Mouse (Mus musculus) lung, postnatal 14 days (tissue): Measurements from ENCODE around the gene Trpv4.
A peak's percentile ranks its signal among the peaks of the same experiment; 100 is the strongest.

ENCODE experiments used
- DNase-seq: peaks from one replicate; pipeline ENCODE4 v3.0.0; 2021

Trpv4 gene

DNA sequence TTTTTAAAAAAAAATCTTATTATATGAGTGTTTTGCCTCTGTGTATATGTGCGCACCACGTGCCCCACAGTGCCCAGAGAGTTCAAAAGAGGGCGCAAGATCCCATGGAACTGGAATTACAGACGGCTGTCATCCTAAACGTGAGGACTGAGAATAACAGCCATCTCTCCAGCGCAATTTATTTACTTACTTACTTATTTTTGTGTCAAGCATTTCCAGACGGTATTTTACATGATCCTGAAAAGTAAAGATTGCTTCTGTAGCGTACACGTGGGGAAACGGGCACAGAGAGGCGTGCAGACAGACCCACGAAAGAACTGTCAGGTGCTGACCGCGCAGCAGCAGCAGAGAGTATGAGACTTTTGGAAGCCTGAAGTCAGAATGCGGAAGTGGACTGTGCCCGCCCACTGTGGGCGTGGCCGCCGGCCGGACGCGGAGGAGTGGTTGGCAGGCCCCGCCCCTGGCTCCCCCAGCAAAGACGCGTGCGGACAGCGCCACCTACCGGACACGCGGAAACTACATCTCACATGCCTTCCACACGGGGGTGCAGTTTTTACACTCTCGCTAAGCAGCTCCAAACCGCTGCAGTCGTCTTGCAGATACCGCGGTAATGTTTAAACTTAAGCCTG, 9.1 kb upstream of the Trpv4 start:
- DNase-seq, result peak; percentile 99

DNA sequence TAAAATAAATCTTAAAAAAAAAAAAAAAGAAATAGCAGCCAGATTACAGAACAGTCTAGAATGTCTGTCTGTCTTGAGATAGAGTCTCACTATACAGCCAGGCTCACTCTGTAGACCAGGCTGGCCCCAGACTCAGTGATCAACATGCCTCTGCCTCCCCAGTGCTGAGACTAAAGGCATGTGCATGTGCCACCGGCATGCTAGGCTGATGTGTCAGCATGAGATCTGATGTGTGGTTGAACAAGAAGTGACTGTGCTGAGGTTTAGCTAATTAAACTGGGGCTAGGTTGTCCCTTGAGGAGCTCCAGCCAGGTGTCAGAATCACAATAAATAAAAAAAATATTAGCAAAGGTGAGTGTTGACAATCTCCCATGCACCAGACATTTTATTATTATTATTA, 8.4 kb upstream of the Trpv4 start:
- DNase-seq, result no peak

- DNase-seq, result peak; percentile 41
Observed at GRCm38 (mm10) chr5:114664750-114665149, 6.5 kb upstream of the Trpv4 start.

GRCm38 (mm10) chr5:114664139-114664538, 5.9 kb upstream of the Trpv4 start:
- DNase-seq, result no peak

- DNase-seq, result no peak
Observed at GRCm38 (mm10) chr5:114661029-114661428, 2.8 kb upstream of the Trpv4 start.

DNA sequence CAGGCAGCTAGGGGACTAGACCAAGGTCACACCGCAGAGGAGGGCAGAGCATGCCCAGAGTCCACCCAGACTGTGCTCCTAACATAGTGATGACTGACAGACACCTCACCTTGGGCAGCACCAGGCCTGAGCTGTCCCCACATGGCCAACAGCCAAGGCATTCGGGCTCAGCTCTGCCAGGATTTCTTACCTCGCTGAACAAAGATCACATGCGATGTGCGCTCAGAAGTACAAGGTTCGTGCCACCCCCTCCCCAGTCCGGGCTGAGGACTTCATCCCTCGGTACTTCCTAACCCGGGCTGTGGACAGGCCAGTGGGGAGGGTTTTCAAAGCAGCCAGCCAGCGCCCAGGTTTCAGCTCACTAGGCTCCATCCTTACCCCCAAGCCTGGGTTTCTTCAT, 795 bp downstream of the Trpv4 start:
- DNase-seq, result no peak

- DNase-seq, result no peak
Observed at GRCm38 (mm10) chr5:114656305-114656704, 1.9 kb downstream of the Trpv4 start.

- no peak for DNase-seq
Observed at GRCm38 (mm10) chr5:114655721-114656120, 2.5 kb downstream of the Trpv4 start.

DNA sequence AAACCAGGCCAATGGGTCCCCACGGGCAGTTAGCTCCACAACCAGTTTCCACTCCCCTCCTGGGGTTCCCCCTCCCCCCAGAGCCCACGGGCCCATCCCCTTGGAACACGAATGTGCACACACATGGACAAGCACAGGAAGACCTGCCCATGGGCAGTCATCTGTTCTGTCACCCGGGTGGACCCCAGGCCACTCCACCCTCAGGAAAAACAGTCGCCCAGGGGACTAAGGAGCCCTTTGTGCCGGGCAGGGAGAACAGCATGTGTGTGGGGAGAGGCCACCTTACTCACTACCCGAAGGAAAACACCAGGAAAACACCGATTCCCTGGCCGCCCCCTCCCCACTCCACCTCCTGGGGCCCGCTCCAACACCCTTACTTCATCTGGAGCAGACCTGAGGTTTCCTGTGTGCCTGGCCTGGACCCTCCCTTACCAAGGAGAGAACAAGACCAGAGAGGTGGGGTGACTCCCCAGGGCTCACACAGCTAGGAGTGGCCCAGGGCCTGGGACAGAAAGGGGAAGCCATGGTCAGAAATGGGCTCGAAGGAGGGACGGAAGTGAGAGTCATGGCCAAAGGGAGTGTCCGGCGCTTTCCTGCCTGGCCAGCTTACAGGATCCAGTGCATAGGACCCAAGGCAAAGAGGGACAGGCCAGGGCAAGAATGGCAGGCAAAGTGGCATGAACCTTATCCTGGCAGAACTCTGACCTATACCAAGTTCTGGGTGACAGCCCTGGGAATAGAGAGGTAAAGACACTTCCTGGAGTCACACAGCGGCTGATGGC, 4.4 kb downstream of the Trpv4 start:
- DNase-seq, result peak; percentile 24

GRCm38 (mm10) chr5:114651449-114651848, 6.8 kb downstream of the Trpv4 start:
- DNase-seq, result no peak

DNA sequence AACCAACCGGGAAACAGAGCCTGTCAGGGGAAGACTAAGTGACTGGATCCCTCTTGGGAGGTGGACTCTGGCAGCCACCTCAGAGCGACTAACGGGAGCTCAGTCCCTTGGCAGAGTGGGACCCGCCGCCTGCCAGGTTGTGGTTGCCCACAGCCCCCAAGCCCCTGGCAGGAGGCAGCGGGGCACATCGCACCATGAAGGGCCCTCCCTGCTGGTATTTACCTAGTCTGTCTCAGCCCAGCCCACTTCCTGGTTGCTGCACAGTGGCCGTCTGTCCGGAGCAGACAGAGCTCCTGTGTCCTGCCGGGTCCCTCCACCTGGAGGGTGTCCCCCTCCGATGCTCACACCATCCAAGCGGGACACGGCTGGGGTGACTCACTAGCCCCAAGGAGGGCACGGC, 7.2 kb downstream of the Trpv4 start:
- DNase-seq, result no peak

DNA sequence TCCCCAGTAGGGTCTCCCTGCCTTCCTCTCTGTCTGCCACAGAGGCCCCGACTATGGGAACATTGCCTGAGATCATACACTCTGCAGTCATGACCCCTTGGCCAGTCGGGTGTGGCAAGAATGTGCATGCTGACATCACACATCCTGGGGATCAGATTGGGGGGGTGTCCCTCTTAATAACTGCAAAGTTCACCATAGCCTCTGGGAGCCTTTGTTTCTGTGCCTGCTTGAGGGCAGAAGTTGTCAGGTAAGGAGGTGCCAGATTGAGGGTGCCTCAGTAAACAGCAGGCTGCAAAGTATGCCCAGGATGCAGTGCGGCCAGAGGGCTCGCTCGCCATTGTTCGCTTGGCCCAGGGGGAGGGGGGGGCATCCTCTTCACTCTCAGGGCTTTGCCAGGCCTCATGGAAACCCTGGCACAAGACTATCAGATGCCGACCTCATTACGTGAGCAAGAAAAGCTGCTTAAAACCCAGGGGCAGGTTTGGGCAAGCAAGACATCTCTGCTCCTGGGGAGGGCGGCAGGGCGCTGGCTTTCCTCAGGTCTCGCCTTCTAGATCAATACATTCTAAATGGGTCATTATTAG, 9.4 kb downstream of the Trpv4 start:
- peak; percentile 34 for DNase-seq

- DNase-seq, result peak; percentile 51
Observed at GRCm38 (mm10) chr5:114647211-114647974, 10.8 kb downstream of the Trpv4 start.

- DNase-seq, result no peak
Observed at GRCm38 (mm10) chr5:114645916-114646315, 12.3 kb downstream of the Trpv4 start.

DNA sequence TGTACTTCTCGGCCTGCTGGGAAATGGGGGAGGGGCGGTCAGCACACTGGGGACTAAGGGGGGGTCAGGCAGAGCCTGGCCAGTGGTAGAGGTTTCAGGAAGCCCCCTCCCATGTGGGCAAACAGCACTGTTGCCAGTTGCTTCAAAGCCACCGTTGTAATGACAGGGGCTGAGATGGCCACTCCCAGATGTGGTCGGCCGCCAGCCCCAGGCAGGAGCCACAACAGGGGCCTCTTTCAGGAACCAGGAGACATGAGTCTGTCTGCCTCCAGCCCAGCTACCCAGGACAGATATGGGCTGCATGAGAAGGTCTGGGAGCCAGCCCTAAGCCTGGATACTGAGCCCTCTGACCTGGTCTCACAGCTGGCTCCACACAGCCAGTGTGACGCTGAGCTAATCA, 13.3 kb downstream of the Trpv4 start:
- no peak for DNase-seq

- no peak for DNase-seq
Observed at GRCm38 (mm10) chr5:114640809-114641208, 17.4 kb downstream of the Trpv4 start.

- DNase-seq, result no peak
Observed at GRCm38 (mm10) chr5:114639645-114639957, 18.6 kb downstream of the Trpv4 start.

DNA sequence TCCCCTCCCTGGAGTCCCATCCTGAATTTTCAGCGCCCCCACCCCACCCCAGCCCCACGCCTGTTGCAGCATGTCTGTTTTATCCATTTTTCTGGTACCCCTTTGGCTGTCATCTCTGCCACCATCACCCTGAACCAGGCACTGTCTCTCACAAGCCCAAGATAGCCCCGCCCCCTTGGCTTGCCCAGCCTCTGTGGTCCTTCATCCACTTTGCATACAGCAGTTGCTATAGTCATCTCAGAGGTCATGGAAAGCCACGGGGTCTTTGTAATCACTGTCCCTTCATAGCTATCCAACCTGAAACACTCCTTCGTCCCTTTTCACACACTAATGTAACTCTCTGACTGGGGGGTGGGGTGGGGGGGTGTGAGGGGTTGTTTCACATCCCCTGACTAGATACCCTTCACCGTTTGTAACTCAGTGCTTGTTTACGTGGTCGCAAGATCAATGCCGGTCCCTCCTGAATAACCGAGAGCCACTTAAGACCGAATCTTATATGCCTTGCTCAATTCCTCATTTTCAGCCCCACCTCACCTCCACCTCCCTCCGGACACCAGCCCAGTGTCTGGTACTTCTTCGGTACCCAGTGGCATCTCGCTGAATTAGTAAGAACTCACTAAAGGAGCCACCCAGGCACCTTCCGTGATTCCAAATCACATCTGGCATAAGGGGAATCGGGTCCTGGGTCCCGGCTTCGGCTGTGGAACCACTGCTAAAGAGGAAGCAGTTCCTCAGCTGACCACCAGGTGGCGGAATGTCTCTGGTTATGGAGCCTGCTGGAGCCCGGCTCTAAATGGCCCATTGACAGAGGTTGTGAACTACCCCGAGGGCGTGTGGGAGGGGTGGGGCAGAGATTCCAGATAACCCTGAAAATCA, 19.2 kb downstream of the Trpv4 start:
- peak; percentile 93 for DNase-seq

DNA sequence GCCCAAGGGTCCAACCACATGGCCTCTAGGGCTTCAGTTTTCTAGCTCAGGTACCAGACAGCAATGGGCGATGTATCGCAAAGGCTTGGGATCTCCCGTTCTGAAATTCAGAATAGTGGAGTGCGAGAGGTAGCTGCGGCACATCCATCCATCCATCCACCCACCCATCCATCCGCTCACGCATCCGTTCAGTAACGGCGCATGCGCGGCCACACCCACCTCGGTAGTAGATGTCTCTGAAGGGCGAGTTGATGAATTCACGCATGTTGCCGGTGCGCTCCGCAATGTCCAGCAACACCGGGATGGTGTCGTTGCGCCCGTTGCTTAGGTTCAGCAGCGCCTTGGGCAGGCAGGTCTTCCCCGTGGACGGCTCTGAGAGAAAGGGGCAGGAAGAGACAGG, 22.1 kb downstream of the Trpv4 start:
- no peak for DNase-seq

GRCm38 (mm10) chr5:114631336-114631735, 26.9 kb downstream of the Trpv4 start:
- peak; percentile 31 for DNase-seq

GRCm38 (mm10) chr5:114625590-114625989, 32.6 kb downstream of the Trpv4 start:
- peak; percentile 74 for DNase-seq

GRCm38 (mm10) chr5:114620305-114620704, 37.9 kb downstream of the Trpv4 start:
- peak; percentile 17 for DNase-seq

DNA sequence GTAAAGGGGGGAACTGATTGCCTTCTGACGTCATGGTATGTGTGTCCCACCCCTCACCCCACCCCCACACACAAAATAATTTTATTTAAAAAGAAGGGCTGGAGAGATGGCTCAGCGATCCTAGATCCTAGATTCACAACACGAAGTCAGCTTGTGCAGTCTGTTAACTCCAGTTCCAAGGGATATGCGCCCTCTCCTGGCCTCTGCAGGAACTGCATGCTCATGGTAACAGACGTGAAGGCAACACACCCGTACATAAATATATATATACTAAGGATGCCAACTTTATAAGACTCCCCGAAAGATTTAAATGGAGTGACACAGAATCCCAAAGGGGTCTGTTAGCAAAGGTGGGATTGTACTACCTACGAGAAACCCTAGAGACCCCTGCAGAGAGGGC, 39.4 kb downstream of the Trpv4 start:
- DNase-seq, result peak; percentile 87
